Mouse (Mus musculus) embryo, embryonic 10 days (tissue): ENCODE measurements around the gene Serpina1e.

Source experiments
- DNase-seq: peaks from one replicate; pipeline ENCODE4 v3.0.0-alpha.2; 2015; ENCODE audit warnings: low spot score

Serpina1e gene

DNA sequence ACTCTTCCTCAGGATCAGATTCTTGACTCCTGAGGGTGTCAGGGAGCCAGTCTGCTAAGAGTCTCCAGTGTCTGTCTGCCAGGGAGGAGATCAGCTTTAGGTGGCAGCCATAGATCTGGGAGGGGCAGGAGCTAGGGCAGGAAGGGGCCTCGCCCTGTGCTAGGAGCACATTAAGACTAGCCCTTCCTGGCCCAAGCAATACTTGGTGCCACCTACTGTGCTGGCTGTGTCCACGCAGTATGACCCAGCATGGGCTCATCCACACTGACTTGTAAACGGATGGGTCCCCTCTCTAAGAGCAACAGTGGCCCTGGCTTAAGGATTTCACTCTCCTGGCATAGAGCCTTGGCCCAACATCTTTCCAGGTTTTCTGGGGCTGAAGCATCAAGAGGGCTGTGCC is at the start of gene Serpina1e:
Gene Serpina1e (minus strand): TSS at position 178 of the 400 bp plus-strand sequence.
- DNase-seq, result no peak

- no peak for DNase-seq
Measured at GRCm38 (mm10) chr12:104004689-104005088, 45.9 kb upstream of the Serpina1e start.

GRCm38 (mm10) chr12:104003238-104003612 is 44.5 kb upstream of the Serpina1e start:
- no peak for DNase-seq

GRCm38 (mm10) chr12:104002569-104003237 is 43.9 kb upstream of the Serpina1e start:
- DNase-seq, result no peak

- DNase-seq, result no peak
Measured at GRCm38 (mm10) chr12:104000594-104000993, 41.8 kb upstream of the Serpina1e start.

GRCm38 (mm10) chr12:103999611-104000010 is 40.8 kb upstream of the Serpina1e start:
- no peak for DNase-seq

DNA sequence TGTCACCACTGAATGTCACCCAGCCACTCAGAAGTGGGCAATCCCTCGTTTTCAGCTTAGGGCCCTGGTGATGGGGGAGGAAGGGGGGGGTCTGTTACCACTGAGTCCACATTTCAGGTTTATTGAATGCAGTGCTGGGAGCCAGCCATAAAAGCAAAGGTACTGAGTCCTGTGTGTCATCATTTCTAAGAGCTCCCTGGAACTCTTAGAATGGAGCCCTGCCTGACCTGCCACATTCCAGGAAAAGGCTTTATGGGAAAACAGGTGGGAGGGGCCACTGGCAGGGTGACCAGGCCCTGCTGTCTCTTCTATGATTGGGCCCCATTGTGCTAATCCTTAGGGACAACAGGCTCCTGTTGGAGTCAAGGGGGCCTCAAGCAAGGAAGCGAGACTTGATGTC is 37.7 kb upstream of the Serpina1e start:
- DNase-seq, result no peak

- DNase-seq, result peak; percentile 76
Measured at GRCm38 (mm10) chr12:103995292-103996072, 36.7 kb upstream of the Serpina1e start.

DNA sequence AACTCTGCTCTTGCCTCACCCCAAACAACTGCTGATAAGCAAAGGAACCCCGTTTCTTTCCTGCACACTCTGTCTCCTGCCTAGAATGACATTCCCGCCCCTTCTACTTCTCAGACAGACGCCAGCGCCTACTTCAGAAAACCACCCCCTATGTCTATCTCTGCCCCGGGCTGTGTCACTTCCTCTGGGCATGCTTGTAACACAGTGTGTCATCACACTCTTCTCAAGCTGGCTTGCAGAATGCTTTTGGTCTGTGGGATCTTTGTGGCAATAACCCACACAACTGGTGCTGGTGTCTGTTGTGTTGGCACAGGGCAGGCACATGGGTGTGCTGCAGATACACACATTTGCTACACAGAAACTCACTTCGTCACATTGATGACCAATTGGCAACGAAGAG is 34.2 kb upstream of the Serpina1e start:
- no peak for DNase-seq

- DNase-seq, result no peak
Measured at GRCm38 (mm10) chr12:103989857-103990256, 31.1 kb upstream of the Serpina1e start, which contains the start of gene Serpina11. Gene Serpina11, minus strand, starts transcription at chr12:103989957.

DNA sequence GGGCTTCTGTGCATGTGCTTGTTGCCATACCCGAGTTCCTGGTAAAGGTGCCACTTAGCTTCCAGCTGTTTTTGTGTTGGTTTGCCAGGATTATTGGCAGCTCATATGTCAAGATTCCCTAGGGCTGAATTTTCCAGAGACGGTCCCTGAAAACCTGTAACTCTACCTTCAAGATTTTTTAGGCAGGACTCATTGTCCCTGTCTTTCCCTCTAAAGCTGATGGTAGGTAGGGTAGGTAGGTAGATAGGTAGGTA is 30.7 kb upstream of the Serpina1e start:
- DNase-seq, result no peak

- DNase-seq, result no peak
Measured at GRCm38 (mm10) chr12:103988754-103989513, 30.2 kb upstream of the Serpina1e start.

DNA sequence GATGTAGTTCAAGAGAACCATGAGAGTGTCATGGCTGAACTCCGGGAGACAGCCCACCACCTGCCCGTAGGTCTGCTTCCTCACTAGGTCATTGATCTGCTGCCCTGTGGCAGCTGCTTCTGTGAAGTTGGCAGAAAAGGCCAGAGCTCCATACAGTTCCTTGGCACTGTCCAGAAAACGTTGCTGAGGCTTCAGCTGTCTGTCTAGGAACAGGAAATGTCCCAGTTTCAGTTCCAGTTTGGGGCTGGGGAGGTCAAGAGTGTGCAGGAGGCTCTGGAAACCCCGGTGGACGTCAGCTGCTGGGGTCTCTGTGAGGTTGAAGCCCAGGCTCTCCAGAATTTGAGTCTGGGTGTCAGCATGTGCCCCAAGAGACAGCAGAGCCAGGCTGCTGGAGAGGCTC is 27.1 kb upstream of the Serpina1e start:
- no peak for DNase-seq

DNA sequence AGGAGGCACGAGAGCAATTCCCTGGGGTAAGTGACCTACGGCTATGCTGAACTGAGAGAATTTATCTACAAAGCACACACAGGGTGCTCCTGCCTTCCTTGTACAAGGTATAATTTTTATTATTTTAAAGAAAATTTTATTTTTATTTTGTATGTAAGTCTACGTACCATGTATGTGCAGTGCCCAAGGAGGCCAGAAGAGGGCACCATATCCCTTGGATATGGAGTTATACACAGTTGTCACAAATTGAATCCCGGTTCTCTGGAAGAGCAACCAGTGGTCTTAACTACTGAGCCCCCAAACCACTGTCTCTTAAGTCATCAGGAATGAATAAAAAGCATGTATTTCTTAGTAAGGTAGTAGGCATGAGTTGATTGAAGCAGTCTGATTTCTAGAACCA is 26.2 kb upstream of the Serpina1e start:
- DNase-seq, result peak; percentile 76

DNA sequence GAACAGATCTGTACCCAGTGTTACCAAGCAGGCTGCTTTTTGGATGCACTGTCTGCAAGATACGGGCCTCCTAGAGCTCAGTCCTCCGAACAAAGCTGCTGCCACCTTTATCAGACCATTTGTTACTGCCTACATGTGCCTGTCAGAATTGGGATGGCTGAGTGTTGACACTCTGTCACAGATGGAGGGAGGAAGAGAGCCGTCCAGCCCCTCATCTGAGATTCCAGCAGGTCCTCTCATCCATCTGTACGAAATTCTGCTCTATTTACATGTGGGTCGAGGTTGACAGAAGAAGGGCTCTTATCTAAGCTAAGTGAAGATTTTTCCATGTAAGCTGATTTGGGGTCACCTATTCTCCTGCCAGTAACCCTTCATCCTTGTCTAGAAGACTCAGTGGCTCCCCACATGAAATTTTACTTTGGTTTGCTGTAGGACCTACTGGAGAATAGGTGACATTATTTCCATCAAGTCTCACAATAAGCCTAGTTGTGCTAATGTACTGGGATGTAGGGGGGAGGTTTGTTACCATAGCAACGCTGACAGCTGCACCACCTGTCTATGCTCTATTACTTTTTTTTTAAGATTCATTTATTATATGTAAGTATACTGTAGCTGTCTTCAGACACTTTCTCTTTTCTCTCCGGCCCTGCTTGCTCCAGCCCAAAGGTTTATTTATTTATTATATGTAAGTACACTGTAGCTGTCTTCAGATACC is 23.0 kb upstream of the Serpina1e start:
- DNase-seq, result no peak

GRCm38 (mm10) chr12:103978294-103978693 is 19.5 kb upstream of the Serpina1e start:
- DNase-seq, result no peak

DNA sequence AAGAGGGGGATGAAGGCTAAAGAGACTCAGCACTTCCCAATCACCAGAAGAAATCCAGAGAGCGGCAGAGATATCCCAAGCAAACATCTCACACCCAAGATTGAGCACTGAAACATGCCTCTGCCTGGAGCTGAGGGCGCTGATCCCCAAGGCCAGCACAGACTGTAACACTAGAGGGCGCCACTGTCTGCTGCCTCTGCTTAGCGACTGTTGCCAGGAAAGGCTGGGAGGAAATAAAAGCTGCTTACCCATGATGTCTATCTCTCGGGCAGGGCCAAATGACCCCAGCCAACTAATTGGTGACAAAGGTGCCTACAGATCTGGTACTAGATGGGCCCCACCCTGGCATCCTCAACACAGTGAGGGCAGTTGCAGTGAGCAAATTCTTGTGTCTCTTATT is 19.1 kb upstream of the Serpina1e start:
- DNase-seq, result peak; percentile 48

GRCm38 (mm10) chr12:103977060-103977459 is 18.3 kb upstream of the Serpina1e start:
- no peak for DNase-seq

GRCm38 (mm10) chr12:103971080-103971479 is 12.3 kb upstream of the Serpina1e start:
- no peak for DNase-seq

GRCm38 (mm10) chr12:103969577-103970116 is 10.9 kb upstream of the Serpina1e start:
- DNase-seq, result no peak

- no peak for DNase-seq
Measured at GRCm38 (mm10) chr12:103966761-103967160, 8.0 kb upstream of the Serpina1e start.

- DNase-seq, result no peak
Measured at GRCm38 (mm10) chr12:103963288-103963687, 4.5 kb upstream of the Serpina1e start.
